Mouse (Mus musculus): ENCODE results near the gene Rptor. TPM values are rescaled to one million over a fixed set of nuclear protein-coding genes. Genes with fewer than 3 reads are reported as not detected.

Rptor gene
- 10.4 and 12.4 TPM in 2 replicates for polyA plus RNA-seq (2014; fragmentation: Nextera tagmentation; extraction: Ambion mirVana)

GRCm38 (mm10) chr11:119602763-119603526 lies at the start of gene Rptor:
Gene Rptor (plus strand): TSS chr11:119602905.
- ATAC-seq (ENCODE audit: low FRiP score) (peak; percentile 97), DNase-seq (ENCODE audit: low spot score) (peak; percentile 98)
- peak within 1 kb of the TSS; percentile 99 for H3K4me3 ChIP-seq (ENCODE audit: low read depth, low read length)
- H3K27me3 ChIP-seq (ENCODE audit: control insufficient read depth, insufficient read depth, low read length) = no peaks in the 10 kb centered on the region
- peak within 1 kb of the TSS; percentile 86 for H3K9ac ChIP-seq (ENCODE audit: low read depth, low read length)
- H3K9me3 ChIP-seq (ENCODE audit: control insufficient read depth, low read length) = no peaks in the 10 kb centered on the region
- H3K4me1 ChIP-seq (replicated peaks; ENCODE audit: control insufficient read depth, insufficient read depth, low read length) = no peaks in the 10 kb centered on the region; the same call in none of the 2 replicates
- H3K4me2 ChIP-seq (replicated peaks; ENCODE audit: low read depth, low read length) = peak within 1 kb of the TSS; percentile 84
- H3K27ac ChIP-seq (ENCODE audit: low read depth, low read length) = peak within 1 kb of the TSS; percentile 82
- under 1% methylated on average over 57 of the region's 63 CpGs for WGBS
- H3K36me3 ChIP-seq (ENCODE audit: control insufficient read depth, insufficient read depth, low read length) = no peaks in the 10 kb centered on the region

GRCm38 (mm10) chr11:119554706-119555105 lies 48.0 kb upstream of the Rptor start:
- H3K4me3 ChIP-seq (ENCODE audit: low read depth, low read length) = no peak overlapping the region
- no peak overlapping the region for H3K27ac ChIP-seq (ENCODE audit: low read depth, low read length)
- peaks cover 18% of the 10 kb centered on the region for H3K4me1 ChIP-seq (replicated peaks; ENCODE audit: control insufficient read depth, insufficient read depth, low read length)
- H3K9ac ChIP-seq (ENCODE audit: low read depth, low read length) = no peak overlapping the region
- DNase-seq (ENCODE audit: low spot score) (no peak), ATAC-seq (ENCODE audit: low FRiP score) (no peak)
- no peaks in the 10 kb centered on the region for H3K36me3 ChIP-seq (ENCODE audit: control insufficient read depth, insufficient read depth, low read length)
- 85% methylated on average over 7 of the region's 7 CpGs for WGBS
- peaks cover 24% of the 10 kb centered on the region for H3K27me3 ChIP-seq (ENCODE audit: control insufficient read depth, insufficient read depth, low read length)
- no peaks in the 10 kb centered on the region for H3K9me3 ChIP-seq (ENCODE audit: control insufficient read depth, low read length)
- H3K4me2 ChIP-seq (replicated peaks; ENCODE audit: low read depth, low read length) = no peak overlapping the region

DNA sequence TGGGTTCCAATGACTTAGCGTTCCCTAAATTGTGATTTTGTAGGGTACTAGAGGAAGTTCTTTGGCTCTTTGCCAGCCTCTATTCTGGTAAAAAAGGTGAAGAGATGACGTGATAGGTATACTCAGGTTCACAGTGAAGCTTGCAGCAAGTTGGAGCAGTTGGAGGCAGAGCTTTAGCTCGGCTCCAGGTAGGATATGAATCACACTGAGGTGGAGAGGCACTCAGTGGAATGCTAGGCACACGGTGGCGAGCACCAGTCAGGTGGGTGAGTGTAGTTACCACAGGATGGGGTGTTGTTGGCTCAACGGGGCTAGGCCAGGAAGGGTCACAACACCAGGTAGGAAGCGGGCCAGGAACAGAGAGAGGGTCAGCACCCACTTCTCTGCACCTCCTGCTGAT lies 47.5 kb upstream of the Rptor start:
- WGBS = 86% methylated on average over 7 of the region's 7 CpGs
- ATAC-seq (ENCODE audit: low FRiP score) (no peak), DNase-seq (ENCODE audit: low spot score) (no peak)
- Histone ChIP-seq H3K4me2 (replicated peaks; ENCODE audit: low read depth, low read length) (no peak overlapping the region), H3K36me3 (ENCODE audit: control insufficient read depth, insufficient read depth, low read length) (no peaks in the 10 kb centered on the region), H3K27ac (ENCODE audit: low read depth, low read length) (no peak overlapping the region), H3K4me1 (replicated peaks; ENCODE audit: control insufficient read depth, insufficient read depth, low read length) (peaks cover 19% of the 10 kb centered on the region), H3K9me3 (ENCODE audit: control insufficient read depth, low read length) (no peaks in the 10 kb centered on the region), H3K9ac (ENCODE audit: low read depth, low read length) (no peak overlapping the region), H3K27me3 (ENCODE audit: control insufficient read depth, insufficient read depth, low read length) (peaks cover 20% of the 10 kb centered on the region), H3K4me3 (ENCODE audit: low read depth, low read length) (no peak overlapping the region)

GRCm38 (mm10) chr11:119557940-119558869 lies 44.5 kb upstream of the Rptor start:
- Histone ChIP-seq H3K36me3 (ENCODE audit: control insufficient read depth, insufficient read depth, low read length) (no peaks in the 10 kb centered on the region), H3K4me3 (ENCODE audit: low read depth, low read length) (no peak overlapping the region), H3K9ac (ENCODE audit: low read depth, low read length) (peak overlapping the region; percentile 11; the same call in 1 of the 2 replicates), H3K4me2 (replicated peaks; ENCODE audit: low read depth, low read length) (peak overlapping the region; percentile 1), H3K9me3 (ENCODE audit: control insufficient read depth, low read length) (no peaks in the 10 kb centered on the region), H3K27ac (ENCODE audit: low read depth, low read length) (peak overlapping the region; percentile 93), H3K27me3 (ENCODE audit: control insufficient read depth, insufficient read depth, low read length) (0 out of 2 replicates have a peak, but pooled peaks cover 2% of the 10 kb centered on the region), H3K4me1 (replicated peaks; ENCODE audit: control insufficient read depth, insufficient read depth, low read length) (peaks cover 17% of the 10 kb centered on the region)
- WGBS = 24% methylated on average over 16 of the region's 17 CpGs
- peak; percentile 57 for DNase-seq (ENCODE audit: low spot score)
- ATAC-seq (ENCODE audit: low FRiP score) = peak; percentile 67

DNA sequence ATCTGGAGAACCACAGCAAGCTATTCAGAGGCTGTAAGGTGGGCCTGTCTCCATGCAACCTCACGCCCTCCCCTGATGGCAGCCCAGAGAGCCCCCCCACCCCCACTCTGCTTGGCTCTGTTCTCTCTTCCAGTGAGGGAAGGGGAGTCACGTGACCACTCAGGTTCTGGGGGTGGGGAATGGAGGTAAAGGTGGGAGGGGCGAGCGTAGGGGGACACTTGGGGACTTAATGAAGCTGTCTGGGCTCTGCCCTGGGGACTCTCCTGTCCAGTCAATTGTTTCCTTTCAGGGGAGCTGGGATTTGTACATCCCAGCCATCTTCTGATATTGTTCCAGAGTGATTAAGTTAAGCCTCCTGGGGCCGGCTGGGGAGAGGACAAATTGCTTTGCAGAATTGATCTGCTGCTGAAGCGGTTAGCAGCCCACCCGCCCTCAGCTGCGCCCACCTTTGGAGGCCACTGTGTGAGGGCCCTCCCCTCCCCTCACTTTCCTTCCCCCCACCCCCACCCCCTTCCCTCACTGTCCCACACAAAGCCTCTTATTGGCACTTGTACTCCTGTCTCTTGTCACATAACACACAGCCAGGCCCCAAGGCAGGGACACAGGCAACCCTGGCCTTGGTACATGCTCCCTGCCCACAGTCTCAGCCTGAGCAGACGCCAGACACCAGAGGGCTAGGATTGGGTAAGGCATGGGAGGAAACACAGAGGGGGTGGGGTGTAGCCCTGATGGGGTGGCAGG lies 43.7 kb upstream of the Rptor start:
- Histone ChIP-seq H3K4me1 (replicated peaks; ENCODE audit: control insufficient read depth, insufficient read depth, low read length) (peaks cover 18% of the 10 kb centered on the region), H3K9me3 (ENCODE audit: control insufficient read depth, low read length) (no peaks in the 10 kb centered on the region), H3K4me3 (ENCODE audit: low read depth, low read length) (no peak overlapping the region), H3K9ac (ENCODE audit: low read depth, low read length) (peak overlapping the region; percentile 37; the same call in 1 of the 2 replicates), H3K4me2 (replicated peaks; ENCODE audit: low read depth, low read length) (peak overlapping the region; percentile 28), H3K27ac (ENCODE audit: low read depth, low read length) (peak overlapping the region; percentile 93), H3K27me3 (ENCODE audit: control insufficient read depth, insufficient read depth, low read length) (0 out of 2 replicates have a peak, but pooled peaks cover 2% of the 10 kb centered on the region), H3K36me3 (ENCODE audit: control insufficient read depth, insufficient read depth, low read length) (no peaks in the 10 kb centered on the region)
- DNase-seq (ENCODE audit: low spot score) (peak; percentile 80), ATAC-seq (ENCODE audit: low FRiP score) (peak; percentile 91)
- WGBS = 1% methylated on average over 6 of the region's 9 CpGs

DNA sequence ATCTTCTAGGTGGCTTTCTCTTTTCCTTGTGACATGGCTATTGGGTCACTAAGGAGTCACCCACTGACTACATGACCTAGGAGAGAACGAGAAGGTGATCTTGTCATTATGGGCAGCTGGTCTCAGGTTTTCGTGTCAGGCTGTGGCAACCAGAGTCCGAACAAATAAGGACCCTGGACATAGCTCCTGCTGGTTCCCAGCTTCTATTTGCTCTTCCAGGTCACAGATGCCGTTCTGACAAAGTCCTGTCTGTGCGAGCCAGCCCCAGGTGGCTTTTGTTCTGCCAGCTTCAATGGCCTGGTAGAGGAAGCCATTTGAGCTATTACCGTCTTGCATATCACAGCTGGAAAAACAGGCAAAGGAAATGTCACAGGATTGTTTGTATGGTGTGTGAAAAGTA lies 40.4 kb upstream of the Rptor start:
- Histone ChIP-seq H3K27ac (ENCODE audit: low read depth, low read length) (no peak overlapping the region), H3K36me3 (ENCODE audit: control insufficient read depth, insufficient read depth, low read length) (no peaks in the 10 kb centered on the region), H3K4me2 (replicated peaks; ENCODE audit: low read depth, low read length) (no peak overlapping the region), H3K9ac (ENCODE audit: low read depth, low read length) (no peak overlapping the region), H3K9me3 (ENCODE audit: control insufficient read depth, low read length) (no peaks in the 10 kb centered on the region), H3K4me1 (replicated peaks; ENCODE audit: control insufficient read depth, insufficient read depth, low read length) (peaks cover 22% of the 10 kb centered on the region), H3K27me3 (ENCODE audit: control insufficient read depth, insufficient read depth, low read length) (0 out of 2 replicates have a peak, but pooled peaks cover 7% of the 10 kb centered on the region), H3K4me3 (ENCODE audit: low read depth, low read length) (no peak overlapping the region)
- DNase-seq (ENCODE audit: low spot score) = no peak
- ATAC-seq (ENCODE audit: low FRiP score) = no peak
- WGBS = 34% methylated on average over 6 of the region's 6 CpGs

DNA sequence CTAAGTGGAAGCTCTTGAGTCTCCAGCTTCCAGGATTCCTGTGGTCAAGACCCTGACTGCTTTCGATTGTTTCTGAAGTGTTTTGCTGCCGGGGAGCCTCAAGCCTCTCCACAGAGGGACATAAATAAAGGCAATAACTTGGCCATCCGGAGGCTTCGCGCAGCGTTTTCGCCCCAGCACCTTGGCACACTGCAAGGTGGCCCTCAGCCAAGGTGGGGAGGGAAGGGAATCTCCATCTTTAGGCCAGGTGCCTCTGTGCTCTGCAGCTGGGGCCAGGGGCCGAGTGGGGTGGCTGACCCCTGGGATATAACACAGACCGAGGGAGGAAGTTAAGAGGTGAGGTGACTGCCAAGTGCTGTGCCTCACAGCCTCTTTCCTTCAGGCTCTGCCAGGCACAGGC lies 39.5 kb upstream of the Rptor start:
- Histone ChIP-seq H3K36me3 (ENCODE audit: control insufficient read depth, insufficient read depth, low read length) (no peaks in the 10 kb centered on the region), H3K9ac (ENCODE audit: low read depth, low read length) (no peak overlapping the region), H3K4me1 (replicated peaks; ENCODE audit: control insufficient read depth, insufficient read depth, low read length) (peaks cover 15% of the 10 kb centered on the region), H3K4me3 (ENCODE audit: low read depth, low read length) (no peak overlapping the region), H3K27ac (ENCODE audit: low read depth, low read length) (no peak overlapping the region), H3K27me3 (ENCODE audit: control insufficient read depth, insufficient read depth, low read length) (0 out of 2 replicates have a peak, but pooled peaks cover 7% of the 10 kb centered on the region), H3K9me3 (ENCODE audit: control insufficient read depth, low read length) (no peaks in the 10 kb centered on the region), H3K4me2 (replicated peaks; ENCODE audit: low read depth, low read length) (no peak overlapping the region)
- WGBS = 80% methylated on average over 9 of the region's 9 CpGs
- ATAC-seq (ENCODE audit: low FRiP score) = no peak
- DNase-seq (ENCODE audit: low spot score) = no peak

- Histone ChIP-seq H3K4me1 (replicated peaks; ENCODE audit: control insufficient read depth, insufficient read depth, low read length) (peaks cover 10% of the 10 kb centered on the region), H3K36me3 (ENCODE audit: control insufficient read depth, insufficient read depth, low read length) (no peaks in the 10 kb centered on the region), H3K9ac (ENCODE audit: low read depth, low read length) (no peak overlapping the region), H3K27ac (ENCODE audit: low read depth, low read length) (no peak overlapping the region), H3K4me3 (ENCODE audit: low read depth, low read length) (no peak overlapping the region), H3K27me3 (ENCODE audit: control insufficient read depth, insufficient read depth, low read length) (0 out of 2 replicates have a peak, but pooled peaks cover 7% of the 10 kb centered on the region), H3K9me3 (ENCODE audit: control insufficient read depth, low read length) (no peaks in the 10 kb centered on the region), H3K4me2 (replicated peaks; ENCODE audit: low read depth, low read length) (no peak overlapping the region)
- no peak for ATAC-seq (ENCODE audit: low FRiP score)
- DNase-seq (ENCODE audit: low spot score) = no peak
- WGBS = 89% methylated on average over 10 of the region's 10 CpGs
These were observed 38.3 kb upstream of the Rptor start for GRCm38 (mm10) chr11:119564383-119564782.
